Mouse (Mus musculus): ENCODE results near the gene Atic. TPM values are rescaled to one million over a fixed set of nuclear protein-coding genes. Genes with fewer than 3 reads are reported as not detected.

Gene Atic
- total RNA-seq (2014; fragmentation: Nextera tagmentation) (89.3 and 116 TPM in 2 replicates), total RNA-seq (2017) (166 and 206 TPM in 2 replicates)

GRCm38 (mm10) chr1:71556688-71557612 lies at the start of gene Atic:
TSS of gene Atic (plus strand) at chr1:71557150.
- peak; percentile 97 for ATAC-seq (replicated peaks; ENCODE audit: poor library complexity, severe bottlenecking)

GRCm38 (mm10) chr1:71507251-71507650 lies 49.7 kb upstream of the Atic start:
- ATAC-seq (replicated peaks; ENCODE audit: poor library complexity, severe bottlenecking) = no peak

- no peak for ATAC-seq (replicated peaks; ENCODE audit: poor library complexity, severe bottlenecking)
Measured at GRCm38 (mm10) chr1:71515041-71515440, 41.9 kb upstream of the Atic start.

- no peak for ATAC-seq (replicated peaks; ENCODE audit: poor library complexity, severe bottlenecking)
Measured at GRCm38 (mm10) chr1:71528808-71529648, 27.9 kb upstream of the Atic start.

- ATAC-seq (replicated peaks; ENCODE audit: poor library complexity, severe bottlenecking) = no peak
Measured at GRCm38 (mm10) chr1:71530779-71531178, 26.2 kb upstream of the Atic start.

- peak; percentile 59; the same call in 1 of the 2 replicates for ATAC-seq (replicated peaks; ENCODE audit: poor library complexity, severe bottlenecking)
Measured at GRCm38 (mm10) chr1:71531653-71532052, 25.3 kb upstream of the Atic start.

GRCm38 (mm10) chr1:71539641-71540040 lies 17.3 kb upstream of the Atic start:
- ATAC-seq (replicated peaks; ENCODE audit: poor library complexity, severe bottlenecking) = no peak

- no peak for ATAC-seq (replicated peaks; ENCODE audit: poor library complexity, severe bottlenecking)
Measured at GRCm38 (mm10) chr1:71540437-71540836, 16.5 kb upstream of the Atic start.

GRCm38 (mm10) chr1:71550626-71551195 lies 6.2 kb upstream of the Atic start:
- ATAC-seq (replicated peaks; ENCODE audit: poor library complexity, severe bottlenecking) = no peak

- no peak for ATAC-seq (replicated peaks; ENCODE audit: poor library complexity, severe bottlenecking)
Measured at GRCm38 (mm10) chr1:71560626-71561025, 3.7 kb downstream of the Atic start.

- ATAC-seq (replicated peaks; ENCODE audit: poor library complexity, severe bottlenecking) = no peak
Measured at GRCm38 (mm10) chr1:71564291-71564690, 7.3 kb downstream of the Atic start.

GRCm38 (mm10) chr1:71567884-71568605 lies 11.1 kb downstream of the Atic start:
- peak; percentile 88 for ATAC-seq (replicated peaks; ENCODE audit: poor library complexity, severe bottlenecking)

GRCm38 (mm10) chr1:71570116-71570515 lies 13.2 kb downstream of the Atic start:
- 0 out of 2 replicates have a peak, but pooled peaks have one; percentile 26 for ATAC-seq (replicated peaks; ENCODE audit: poor library complexity, severe bottlenecking)

- ATAC-seq (replicated peaks; ENCODE audit: poor library complexity, severe bottlenecking) = peak; percentile 35; the same call in 1 of the 2 replicates
Measured at GRCm38 (mm10) chr1:71575987-71576386, 19.0 kb downstream of the Atic start.

GRCm38 (mm10) chr1:71576837-71577236 lies 19.9 kb downstream of the Atic start:
- 0 out of 2 replicates have a peak, but pooled peaks have one; percentile 13 for ATAC-seq (replicated peaks; ENCODE audit: poor library complexity, severe bottlenecking)

GRCm38 (mm10) chr1:71579526-71579925 lies 22.6 kb downstream of the Atic start:
- ATAC-seq (replicated peaks; ENCODE audit: poor library complexity, severe bottlenecking) = no peak

- ATAC-seq (replicated peaks; ENCODE audit: poor library complexity, severe bottlenecking) = no peak
Measured at GRCm38 (mm10) chr1:71580408-71580807, 23.5 kb downstream of the Atic start.

- no peak for ATAC-seq (replicated peaks; ENCODE audit: poor library complexity, severe bottlenecking)
Measured at GRCm38 (mm10) chr1:71583302-71583701, 26.4 kb downstream of the Atic start.

GRCm38 (mm10) chr1:71583900-71584299 lies 26.9 kb downstream of the Atic start:
- no peak for ATAC-seq (replicated peaks; ENCODE audit: poor library complexity, severe bottlenecking)

GRCm38 (mm10) chr1:71586658-71587057 lies 29.7 kb downstream of the Atic start:
- no peak for ATAC-seq (replicated peaks; ENCODE audit: poor library complexity, severe bottlenecking)

Data from granulocyte monocyte progenitor cell, adult 5-6 weeks (primary cell).